Mouse (Mus musculus) myocyte (in vitro differentiated cells): Measurements from ENCODE around the gene Sh2d7.

Experiments used
- MAX ChIP-seq: IDR thresholded peaks from one replicate; pipeline ENCODE4 v1.6.1; 2011; ENCODE audit warnings: low read depth, mild to moderate bottlenecking, control low read depth
- MYOG ChIP-seq, 3 experiments: IDR thresholded peaks; one replicate each; pipeline ENCODE4 v1.6.1; 2011; ENCODE audit warnings: control low read depth in 2 of 3, low read depth in 2 of 3, mild to moderate bottlenecking in 2 of 3; ENCODE audit not compliant: insufficient read length in 2 of 3, control insufficient read depth in 1 of 3, insufficient read depth in 1 of 3
- POLR2A ChIP-seq: IDR thresholded peaks from one replicate; pipeline ENCODE4 v1.6.1; 2011; ENCODE audit warnings: low read depth, mild to moderate bottlenecking, control low read depth, moderate library complexity; ENCODE audit not compliant: insufficient read length
- POLR2AphosphoS2 ChIP-seq: IDR thresholded peaks from one replicate; pipeline ENCODE4 v1.6.1; 2011; ENCODE audit warnings: low read depth, control low read depth; ENCODE audit not compliant: insufficient read length
- TCF3 ChIP-seq: IDR thresholded peaks from one replicate; pipeline ENCODE4 v1.6.1; 2011; ENCODE audit warnings: low read depth, control low read depth; ENCODE audit not compliant: insufficient read length
- USF1 ChIP-seq: IDR thresholded peaks from one replicate; pipeline ENCODE4 v1.6.1; 2011; ENCODE audit warnings: low read depth, mild to moderate bottlenecking, control low read depth, moderate library complexity

DNA sequence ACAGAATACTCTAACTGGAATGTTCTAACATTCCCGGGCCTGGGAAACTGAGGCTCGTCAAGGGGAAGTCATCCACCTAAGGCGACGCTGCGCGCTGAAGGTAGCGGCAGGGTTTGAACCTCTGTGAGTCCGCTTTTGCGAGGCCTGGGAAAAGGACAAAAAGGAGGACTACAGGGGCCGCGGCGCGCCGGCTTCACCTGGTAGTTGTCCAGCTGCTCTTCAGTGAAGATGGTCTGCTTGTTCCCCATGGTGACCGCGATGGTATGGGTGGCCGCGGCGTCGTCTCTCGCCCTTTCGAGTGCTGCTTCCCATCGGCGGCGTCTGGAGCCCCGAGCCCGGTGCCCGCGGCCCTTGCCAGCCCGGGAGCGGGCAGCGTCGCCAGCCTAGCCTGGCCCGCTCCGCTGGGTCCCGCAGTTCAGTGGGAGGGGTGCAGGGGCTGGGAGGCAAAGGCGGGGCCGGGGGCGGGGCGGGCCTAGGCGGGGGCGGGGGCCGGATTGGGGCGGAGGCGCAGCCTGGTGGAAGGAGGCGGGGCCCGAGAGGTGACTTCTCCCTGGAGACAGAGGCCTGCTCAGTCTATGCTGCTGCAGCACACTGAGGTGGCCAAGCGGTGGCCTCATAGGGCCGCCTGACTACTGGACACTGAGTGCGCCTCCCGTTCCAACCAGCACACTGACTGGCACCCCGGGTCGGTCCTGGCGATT, 21.1 kb downstream of the Sh2d7 start, which contains the start of gene Cib2:
- TF ChIP-seq USF1 (no peak), MAX (no peak), POLR2A (peak; percentile 27), TCF3 (no peak), POLR2AphosphoS2 (no peak), MYOG (IDR thresholded peaks at IDR 0.05; ENCODE audit: control insufficient read depth in 1 of 3, insufficient read depth in 1 of 3, insufficient read length in 2 of 3, low read depth in 2 of 3) (no peak)
